Mouse (Mus musculus) liver, postnatal 0 days (tissue): Measurements from ENCODE around the gene Camsap2.

ENCODE experiments used
- CTCF ChIP-seq: sonication (generic); IDR thresholded peaks from 2 replicates; pipeline ENCODE4 v1.5.1; 2016; ENCODE audit warnings: antibody characterized with exemption, low read depth
- EP300 ChIP-seq: IDR thresholded peaks from 2 replicates; pipeline ENCODE4 v1.6.1; 2016; ENCODE audit warnings: antibody characterized with exemption, low read depth, mild to moderate bottlenecking

DNA sequence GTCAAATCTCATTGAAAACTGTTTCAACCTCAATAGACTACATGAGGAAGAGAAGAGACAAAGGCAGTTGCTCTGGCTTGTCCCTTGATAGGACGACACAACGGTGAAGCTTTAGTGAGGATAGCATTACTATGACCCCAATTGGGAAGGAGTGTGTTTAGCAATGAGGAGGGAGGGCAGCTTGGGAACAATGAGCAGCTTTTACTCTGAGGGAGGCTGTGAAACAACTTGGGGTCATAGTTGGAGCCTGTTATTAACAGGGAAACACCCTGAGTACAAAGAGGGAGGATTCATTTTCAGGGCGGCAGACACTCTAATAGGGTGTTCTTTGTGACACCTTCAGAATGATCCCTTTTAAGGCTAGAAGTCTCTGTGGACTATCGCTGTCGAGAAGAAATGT is 2.2 kb upstream of the Camsap2 start:
- TF ChIP-seq EP300 (no peak), CTCF (no peak)
